Mouse (Mus musculus) myocyte (in vitro differentiated cells): Measurements from ENCODE around the gene Homer3.

Experiments used
- MAX ChIP-seq: IDR thresholded peaks from one replicate; pipeline ENCODE4 v1.6.1; 2011; ENCODE audit warnings: low read depth, mild to moderate bottlenecking, control low read depth
- POLR2A ChIP-seq: IDR thresholded peaks from one replicate; pipeline ENCODE4 v1.6.1; 2011; ENCODE audit warnings: low read depth, mild to moderate bottlenecking, control low read depth, moderate library complexity; ENCODE audit not compliant: insufficient read length
- POLR2AphosphoS2 ChIP-seq: IDR thresholded peaks from one replicate; pipeline ENCODE4 v1.6.1; 2011; ENCODE audit warnings: low read depth, control low read depth; ENCODE audit not compliant: insufficient read length
- REST ChIP-seq: IDR thresholded peaks from one replicate; pipeline ENCODE4 v1.6.1; 2011; ENCODE audit warnings: mild to moderate bottlenecking, control low read depth, moderate library complexity; ENCODE audit not compliant: insufficient read depth, insufficient read length

- no peak for TF ChIP-seq MAX
- no peak for TF ChIP-seq POLR2AphosphoS2
- TF ChIP-seq POLR2A, result no peak
- no peak for TF ChIP-seq REST
Measured at GRCm38 (mm10) chr8:70268311-70268710, 14.3 kb upstream of the Homer3 start.
